Mouse (Mus musculus) adrenal gland, postnatal 36 days (tissue): ENCODE data around the gene Tacc2. TPM values are rescaled to one million over a fixed set of nuclear protein-coding genes. Genes with fewer than 3 reads are reported as not detected.
"Not testable (repeated sequence)": the region's sequence is repeated elsewhere in the genome, so short reads cannot be mapped to it uniquely, and the experiment has no call there.

Source experiments
- DNase-seq, 2 experiments: peaks; one replicate each; pipeline ENCODE4 v3.0.0; 2021; ENCODE audit warnings: mixed read lengths in 1 of 2
- total RNA-seq, 2 experiments: library from RNA; stranded (reverse); gene quantifications; 2 replicates each; pipeline ENCODE4 v1.2.3; 2021

The Tacc2 gene
- total RNA-seq, 2 experiments from 2014 or later: 26.6 to 35.5 TPM

- DNase-seq: no peak
These were observed 4.4 kb upstream of the Tacc2 start, which contains the start of gene Nsmce4a for GRCm38 (mm10) chr7:130572821-130573220. TSS of gene Nsmce4a (minus strand) at chr7:130573118.

GRCm38 (mm10) chr7:130573746-130574145 is 3.5 kb upstream of the Tacc2 start:
- no peak for DNase-seq

GRCm38 (mm10) chr7:130574211-130574991 is 2.8 kb upstream of the Tacc2 start:
- peak; percentile 11 to 21 for DNase-seq

GRCm38 (mm10) chr7:130576981-130577380 is 257 bp upstream of the Tacc2 start:
- peak; percentile 44 to 48 for DNase-seq

- DNase-seq: no peak
These were observed 828 bp downstream of the Tacc2 start for GRCm38 (mm10) chr7:130578066-130578465.

GRCm38 (mm10) chr7:130578607-130579006 is 1.4 kb downstream of the Tacc2 start:
- no peak for DNase-seq

- DNase-seq: no peak
These were observed 9.4 kb downstream of the Tacc2 start for GRCm38 (mm10) chr7:130586521-130587072.

- DNase-seq: no peak
These were observed 13.0 kb downstream of the Tacc2 start for GRCm38 (mm10) chr7:130590081-130590828.

GRCm38 (mm10) chr7:130590845-130591437 is 13.7 kb downstream of the Tacc2 start:
- DNase-seq: no peak

GRCm38 (mm10) chr7:130592975-130593374 is 15.7 kb downstream of the Tacc2 start:
- DNase-seq: not testable (repeated sequence)

- not testable (repeated sequence) for DNase-seq
These were observed 16.4 kb downstream of the Tacc2 start for GRCm38 (mm10) chr7:130593375-130594239.

- DNase-seq: not testable (repeated sequence)
These were observed 19.0 kb downstream of the Tacc2 start for GRCm38 (mm10) chr7:130596079-130596855.

- no peak for DNase-seq
These were observed 20.3 kb downstream of the Tacc2 start for GRCm38 (mm10) chr7:130597546-130597945.

- no peak for DNase-seq
These were observed 22.8 kb downstream of the Tacc2 start for GRCm38 (mm10) chr7:130600074-130600473.

GRCm38 (mm10) chr7:130600546-130600945 is 23.3 kb downstream of the Tacc2 start:
- no peak for DNase-seq

GRCm38 (mm10) chr7:130602804-130603203 is 25.6 kb downstream of the Tacc2 start:
- DNase-seq: no peak

- DNase-seq: no peak
These were observed 26.3 kb downstream of the Tacc2 start for GRCm38 (mm10) chr7:130603556-130603955.

GRCm38 (mm10) chr7:130604390-130604789 is 27.2 kb downstream of the Tacc2 start:
- DNase-seq: no peak

- DNase-seq: no peak
These were observed 27.9 kb downstream of the Tacc2 start for GRCm38 (mm10) chr7:130605111-130605510.

GRCm38 (mm10) chr7:130606958-130607357 is 29.7 kb downstream of the Tacc2 start:
- no peak for DNase-seq

GRCm38 (mm10) chr7:130613973-130614372 is 36.7 kb downstream of the Tacc2 start:
- DNase-seq: peak in 1 of 2 experiments; percentile 42
